Mouse (Mus musculus) erythroid progenitor cell, adult 5-6 weeks (primary cell): Measurements from ENCODE around the gene Glmp. TPM values are rescaled to one million over a fixed set of nuclear protein-coding genes. Genes with fewer than 3 reads are reported as not detected.
"Not testable (repeated sequence)": the region's sequence is repeated elsewhere in the genome, so short reads cannot be mapped to it uniquely, and the experiment has no call there.

ENCODE experiments used
- ATAC-seq: replicated peaks from 2 replicates; pipeline ENCODE4 v1.8.0; 2016; ENCODE audit warnings: moderate number of reproducible peaks, mild to moderate bottlenecking, moderate TSS enrichment, inconsistent platforms; ENCODE audit not compliant: poor library complexity, low FRiP score, severe bottlenecking
- total RNA-seq, 2 experiments: library from RNA; stranded (forward) in 1 of 2; stranded (reverse) in 1 of 2; fragments of 150-400 nt in 1 of 2; fragments of 186-747, 209-891 nt in 1 of 2; gene quantifications; 2 replicates each; pipeline versions ENCODE4 v1.2.3 to v1.2.4; 2015 to 2017; ENCODE audit warnings: low replicate concordance in 2 of 2

Gene Glmp
- total RNA-seq (2015; ENCODE audit: low replicate concordance), result 17.7 and 47.4 TPM in 2 replicates
- total RNA-seq (2017; ENCODE audit: low replicate concordance), result 5.0 and 10.4 TPM in 2 replicates

GRCm38 (mm10) chr3:88324951-88325405, at the start of gene Glmp:
Glmp (plus strand) TSS chr3:88325023.
- ATAC-seq, result peak; percentile 87

- ATAC-seq, result no peak
Observed at GRCm38 (mm10) chr3:88276121-88276520, 48.7 kb upstream of the Glmp start.

- ATAC-seq, result no peak
Observed at GRCm38 (mm10) chr3:88276529-88277143, 48.2 kb upstream of the Glmp start.

DNA sequence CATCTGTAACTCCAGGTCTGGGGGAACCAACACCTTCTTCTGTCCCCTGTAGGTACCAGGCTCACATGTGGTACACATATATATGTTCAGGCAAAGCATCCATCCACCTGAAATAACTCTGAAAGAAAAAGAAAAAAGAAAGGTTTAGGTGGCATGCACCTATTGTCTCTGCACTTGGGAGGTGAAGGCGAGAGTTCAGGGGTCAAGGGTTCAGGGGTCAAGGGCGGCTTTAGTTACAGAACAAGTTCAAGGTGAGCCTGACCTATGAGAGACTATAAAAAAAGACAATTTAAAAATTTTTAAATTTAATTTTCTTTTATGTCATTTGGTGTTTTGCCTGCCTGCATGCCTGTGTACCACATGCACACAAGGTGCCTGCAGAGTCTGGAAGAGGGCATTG, 44.8 kb upstream of the Glmp start:
- ATAC-seq, result no peak

DNA sequence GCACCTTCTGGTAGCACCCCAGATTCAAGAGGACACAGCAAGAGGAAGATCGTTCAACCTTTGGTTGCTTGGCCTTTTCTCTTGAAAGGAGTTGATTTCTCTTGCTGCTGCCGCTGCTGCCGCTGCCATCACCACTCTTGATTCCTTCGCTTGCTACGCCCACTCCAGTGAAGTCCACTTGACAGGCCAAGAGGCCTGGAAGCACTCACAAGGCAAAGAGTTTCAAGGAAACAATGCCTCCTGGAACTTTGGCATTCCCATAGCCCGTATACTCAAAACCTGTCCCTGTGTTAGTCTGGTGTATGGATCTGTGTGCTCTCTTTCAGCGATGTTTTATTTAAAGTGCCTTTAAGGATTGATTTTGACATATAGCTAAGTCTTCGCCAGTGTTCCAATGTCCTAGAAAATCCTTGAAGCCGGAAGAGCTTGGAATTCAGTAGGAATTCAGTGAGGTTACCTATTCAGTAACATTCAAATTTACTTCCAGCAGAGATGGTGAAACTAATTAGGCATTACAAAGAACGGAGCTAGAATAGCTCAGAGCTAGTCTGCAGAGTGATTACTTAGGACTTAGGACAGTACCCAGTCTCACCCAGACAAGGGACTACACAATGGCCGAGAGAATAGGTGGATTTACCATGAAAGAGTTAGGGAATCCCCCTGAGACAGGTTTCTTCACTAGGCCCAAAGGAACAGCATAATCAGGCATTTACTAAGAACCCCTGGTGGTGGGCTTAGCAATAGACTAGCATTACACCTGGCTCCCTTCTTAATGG, 43.5 kb upstream of the Glmp start:
- ATAC-seq, result not testable (repeated sequence)

GRCm38 (mm10) chr3:88284815-88285564, 39.8 kb upstream of the Glmp start:
- not testable (repeated sequence) for ATAC-seq

DNA sequence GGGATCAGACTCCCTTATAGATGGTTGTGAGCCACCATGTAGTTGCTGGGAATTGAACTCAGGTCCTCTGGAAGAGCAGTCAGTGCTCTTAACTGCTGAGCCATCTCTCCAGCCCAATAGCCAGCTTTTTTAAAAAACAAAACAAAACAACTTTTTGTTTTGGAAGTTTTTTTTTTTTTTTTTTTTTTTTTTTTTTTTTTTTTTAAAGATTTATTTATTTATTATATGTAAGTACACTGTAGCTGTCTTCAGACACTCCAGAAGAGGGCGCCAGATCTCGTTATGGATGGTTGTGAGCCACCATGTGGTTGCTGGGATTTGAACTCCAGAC, 39.3 kb upstream of the Glmp start:
- not testable (repeated sequence) for ATAC-seq

DNA sequence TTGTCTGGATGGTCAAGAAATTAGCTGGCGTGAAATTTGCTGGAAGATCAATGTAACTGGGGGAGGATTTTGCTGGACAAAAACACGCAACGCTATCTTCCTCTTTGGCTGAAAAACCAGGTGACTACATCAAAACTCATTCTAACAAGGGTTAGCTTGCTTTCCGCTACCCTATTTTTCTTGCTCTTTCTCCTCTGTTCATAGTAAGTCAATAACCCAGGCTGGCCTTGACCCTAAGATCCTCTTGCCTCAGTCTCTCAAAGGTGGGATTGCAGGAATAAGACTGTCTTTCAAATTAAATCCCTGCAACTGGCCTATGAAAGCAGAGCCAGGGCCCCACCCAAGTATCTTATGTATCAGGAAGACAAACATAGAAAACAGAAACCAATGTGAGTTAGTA, 37.7 kb upstream of the Glmp start, which contains the start of gene Gm38392:
Gm38392 (minus strand) TSS at position 101 of the 400 bp plus-strand sequence.
- ATAC-seq, result no peak

GRCm38 (mm10) chr3:88288133-88288713, 36.6 kb upstream of the Glmp start:
- not testable (repeated sequence) for ATAC-seq

GRCm38 (mm10) chr3:88291970-88292369, 32.9 kb upstream of the Glmp start:
- no peak for ATAC-seq

DNA sequence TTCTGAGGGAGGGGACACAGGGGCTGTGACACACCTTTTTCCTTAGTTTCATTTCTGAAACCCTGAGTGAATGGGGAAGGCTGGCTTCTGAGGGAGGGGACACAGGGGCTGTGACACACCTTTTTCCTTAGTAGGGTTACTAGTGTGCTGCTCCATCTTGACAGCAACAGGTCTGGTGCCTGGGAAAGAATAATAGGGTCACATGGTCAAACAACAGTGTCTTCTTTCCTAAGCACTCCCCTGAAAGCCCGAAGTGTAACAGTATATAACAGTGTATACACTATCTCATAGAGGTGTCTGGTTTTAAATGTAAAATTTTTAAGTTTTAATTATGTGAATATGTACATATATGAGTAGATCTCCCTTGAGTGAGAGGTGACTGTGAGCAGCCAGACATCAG, 29.6 kb upstream of the Glmp start:
- ATAC-seq, result not testable (repeated sequence)

GRCm38 (mm10) chr3:88296110-88296560, 28.7 kb upstream of the Glmp start:
- ATAC-seq, result 0 out of 2 replicates have a peak, but pooled peaks have one; percentile 18

- ATAC-seq, result peak; percentile 93
Observed at GRCm38 (mm10) chr3:88296561-88297318, 28.1 kb upstream of the Glmp start, which contains the start of the genes Tsacc and Cct3. Tsacc (minus strand) TSS chr3:88296999. Cct3 (plus strand) TSS chr3:88297116.

GRCm38 (mm10) chr3:88297321-88297851, 27.4 kb upstream of the Glmp start:
- peak; percentile 39 for ATAC-seq

DNA sequence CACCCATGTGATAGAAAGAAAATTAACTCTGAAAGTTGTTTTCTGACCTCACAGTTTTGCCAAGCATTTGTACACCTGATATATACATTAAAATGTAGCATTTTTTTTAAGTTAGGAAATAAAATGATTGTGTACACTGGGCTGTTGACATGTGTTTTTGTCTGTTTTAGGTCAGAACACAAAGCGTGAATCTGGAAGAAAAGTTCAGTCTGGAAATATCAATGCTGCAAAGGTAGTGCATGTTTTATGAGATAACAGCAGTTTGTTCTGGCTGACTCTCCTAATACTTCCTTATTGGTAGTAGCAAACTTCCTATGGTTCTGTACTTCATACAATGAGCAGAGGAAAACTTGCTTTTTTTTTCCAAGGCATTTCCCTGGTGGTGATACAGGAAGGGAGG, 25.7 kb upstream of the Glmp start:
- no peak for ATAC-seq

DNA sequence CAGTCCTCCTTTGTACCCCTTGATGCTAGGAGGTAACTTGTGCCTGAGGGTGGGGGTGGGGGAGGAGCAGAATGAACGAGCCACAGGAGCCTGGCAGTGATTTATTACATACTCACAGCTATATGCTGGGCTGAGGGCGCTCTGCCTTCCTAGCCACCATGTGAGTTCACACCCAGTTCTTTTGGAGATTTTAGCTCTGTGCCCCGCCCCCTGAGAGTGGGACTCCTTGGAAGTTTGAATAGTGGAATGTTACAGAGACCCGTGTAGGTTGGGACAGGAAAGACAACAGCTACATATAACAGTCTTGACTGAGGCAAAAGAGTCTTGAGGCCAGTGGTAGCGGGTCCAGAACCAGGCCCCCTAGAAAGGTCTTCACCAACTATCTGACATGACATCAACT, 4.1 kb downstream of the Glmp start:
- no peak for ATAC-seq

- 0 out of 2 replicates have a peak, but pooled peaks have one; percentile 52 for ATAC-seq
Observed at GRCm38 (mm10) chr3:88331282-88331681, 6.5 kb downstream of the Glmp start.

- no peak for ATAC-seq
Observed at GRCm38 (mm10) chr3:88334029-88334658, 9.3 kb downstream of the Glmp start.
